Comparison of ENCODE assay signal across 15 mouse cellular contexts in genomic region chr10:18923088-18923821, GRCm38 (mm10).
"Had no signal": no experiment of that assay in that cellular context is flagged by ENCODE, and none has a peak within 500 bp of the region (broad histone marks: within the 10 kb centered on the region; RNA-seq: fewer than 3 reads in every experiment).

No protein-coding gene starts in this region.

- H3K27ac ChIP-seq: kidney, postnatal 0 days; layer of hippocampus, adult 2 months; liver, embryonic 13.5 days; midbrain, embryonic 12.5 days; midbrain, embryonic 15.5 days; neural tube, embryonic 12.5 days; neural tube, embryonic 15.5 days; stomach, embryonic 15.5 days had no signal

- H3K9ac ChIP-seq: liver, embryonic 13.5 days; midbrain, embryonic 12.5 days; midbrain, embryonic 15.5 days; neural tube, embryonic 12.5 days; neural tube, embryonic 15.5 days; stomach, embryonic 15.5 days had no signal

- H3K27me3 ChIP-seq: liver, embryonic 13.5 days; midbrain, embryonic 12.5 days; midbrain, embryonic 15.5 days; neural tube, embryonic 12.5 days; neural tube, embryonic 15.5 days; stomach, embryonic 15.5 days had no signal

- ATAC-seq: midbrain, embryonic 15.5 days had no signal

- H3K36me3 ChIP-seq: liver, embryonic 13.5 days; midbrain, embryonic 12.5 days; midbrain, embryonic 15.5 days; neural tube, embryonic 12.5 days; neural tube, embryonic 15.5 days; stomach, embryonic 15.5 days had no signal

- H3K4me3 ChIP-seq: layer of hippocampus, adult 2 months; liver, embryonic 13.5 days; midbrain, embryonic 12.5 days; midbrain, embryonic 15.5 days; neural tube, embryonic 12.5 days; neural tube, embryonic 15.5 days; stomach, embryonic 15.5 days had no signal

- H3K4me2 ChIP-seq: liver, embryonic 13.5 days; midbrain, embryonic 12.5 days; midbrain, embryonic 15.5 days; neural tube, embryonic 12.5 days; neural tube, embryonic 15.5 days; stomach, embryonic 15.5 days had no signal

- H3K9me3 ChIP-seq: liver, embryonic 13.5 days; midbrain, embryonic 12.5 days; midbrain, embryonic 15.5 days; neural tube, embryonic 12.5 days; neural tube, embryonic 15.5 days; stomach, embryonic 15.5 days had no signal

- DNase-seq: kidney, adult 2 months; kidney, postnatal 25 days; layer of hippocampus, adult 9-11 months; liver, embryonic 13.5 days; lung, adult 2 months; lung, postnatal 14 days; lung, postnatal 4 days; thymus, postnatal 25 days had no signal

- H3K4me1 ChIP-seq: midbrain, embryonic 12.5 days; midbrain, embryonic 15.5 days; neural tube, embryonic 12.5 days; neural tube, embryonic 15.5 days; stomach, embryonic 15.5 days had no signal
